21 mouse cellular contexts compared by ENCODE assay signal in the genomic region with DNA sequence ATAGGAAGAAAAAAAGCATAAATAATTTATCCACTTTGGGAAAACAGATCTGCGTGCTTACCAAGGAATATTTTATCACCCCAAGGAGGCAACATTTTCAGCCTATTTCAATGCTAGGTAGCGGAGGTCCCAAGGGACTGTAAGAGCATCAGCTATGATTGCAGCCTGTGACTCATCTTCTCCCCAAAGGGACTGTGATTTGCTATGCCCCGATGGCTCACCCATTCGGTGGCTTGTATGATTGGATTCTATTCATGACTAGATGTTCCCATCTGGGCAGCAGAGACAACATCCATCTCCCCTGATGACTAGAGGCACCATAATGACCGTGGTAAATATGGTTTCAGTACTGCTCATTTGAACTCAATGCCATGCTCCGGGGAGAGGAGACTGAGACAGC.
A peak's percentile ranks its signal among the peaks of the same experiment; 100 is the strongest.
DNase-seq lines count a peak whose midpoint lies in the region; ATAC-seq and TF ChIP-seq lines count a peak whose summit lies in the region.
"Had no signal": no experiment of that assay in that cellular context is flagged by ENCODE, and none has a peak within 500 bp of the region (broad histone marks: within the 10 kb centered on the region; RNA-seq: fewer than 3 reads in every experiment).

No protein-coding gene starts in this region.

- peak; percentile 5 for DNase-seq in hindbrain, postnatal 0 days (ENCODE audit: low spot score)
- peak; percentile 20 for DNase-seq in mesoderm, embryonic 11.5 days (ENCODE audit: low read depth, low spot score)
- DNase-seq: adrenal gland, postnatal 14 days; cerebellum, adult 18-20 months; cerebellum, adult 9-11 months; cerebellum, postnatal 36 days; forebrain, postnatal 0 days; gastrocnemius, postnatal 14 days; heart, adult 2 months had no signal

- no peak overlapping the region for H3ac ChIP-seq in C2C12 (ENCODE audit: control insufficient read depth, insufficient read length, low read depth)

- no peaks in the 10 kb centered on the region for H3K79me2 ChIP-seq in C2C12 (ENCODE audit: control insufficient read depth, insufficient read depth)

- no peak for ATAC-seq in hindbrain, postnatal 0 days
- ATAC-seq in hindbrain, embryonic 16.5 days = no peak
- peak; percentile 61; the same call in 1 of the 2 replicates for ATAC-seq in neural tube, embryonic 12.5 days (ENCODE audit: low FRiP score, low read depth)
- ATAC-seq in neural tube, embryonic 15.5 days (ENCODE audit: low FRiP score) = no peak
- ATAC-seq in megakaryocyte, adult 5-6 weeks (ENCODE audit: poor library complexity, severe bottlenecking) = no peak
- ATAC-seq: activated CD4-positive, CD25-positive, alpha-beta regulatory T cell, adult 4 months; forebrain, postnatal 0 days; inflammation-experienced regulatory T-cells, adult 6 months; intestine, postnatal 0 days; Patski had no signal

- TF ChIP-seq CTCF in hindbrain, postnatal 0 days (IDR thresholded peaks at IDR 0.05; ENCODE audit: low read depth) = no peak
- no peak for TF ChIP-seq CTCF in C2C12 (IDR thresholded peaks at IDR 0.05; ENCODE audit: control insufficient read depth, insufficient read depth, insufficient read length)

- no peaks in the 10 kb centered on the region for H3K27me3 ChIP-seq in hindbrain, postnatal 0 days (ENCODE audit: insufficient read depth, low read length)
- no peaks in the 10 kb centered on the region for H3K27me3 ChIP-seq in hindbrain, embryonic 16.5 days (replicated peaks; ENCODE audit: control insufficient read depth, insufficient read depth, low read length)
- H3K27me3 ChIP-seq in neural tube, embryonic 12.5 days (replicated peaks) = no peaks in the 10 kb centered on the region
- no peaks in the 10 kb centered on the region for H3K27me3 ChIP-seq in neural tube, embryonic 15.5 days (replicated peaks)
- H3K27me3 ChIP-seq in C2C12 (ENCODE audit: control insufficient read depth, insufficient read depth, insufficient read length) = no peaks in the 10 kb centered on the region
- H3K27me3 ChIP-seq: CH12.LX; heart, embryonic 12.5 days; hindbrain, embryonic 13.5 days; Patski had no signal

- H3K9me3 ChIP-seq in hindbrain, postnatal 0 days (ENCODE audit: low read length) = no peaks in the 10 kb centered on the region
- H3K9me3 ChIP-seq in hindbrain, embryonic 16.5 days (ENCODE audit: control insufficient read depth, low read length) = no peaks in the 10 kb centered on the region; the same call in 1 of the 2 replicates
- no peaks in the 10 kb centered on the region for H3K9me3 ChIP-seq in neural tube, embryonic 12.5 days
- H3K9me3 ChIP-seq in neural tube, embryonic 15.5 days (replicated peaks) = no peaks in the 10 kb centered on the region
- H3K9me3 ChIP-seq: heart, embryonic 12.5 days had no signal

- no peaks in the 10 kb centered on the region for H3K79me3 ChIP-seq in C2C12 (ENCODE audit: low read depth)

- no peak overlapping the region for H3K4me2 ChIP-seq in hindbrain, postnatal 0 days (ENCODE audit: low read depth, low read length)
- no peak overlapping the region for H3K4me2 ChIP-seq in hindbrain, embryonic 16.5 days (ENCODE audit: low read length)
- no peak overlapping the region for H3K4me2 ChIP-seq in neural tube, embryonic 12.5 days (replicated peaks)
- no peak overlapping the region for H3K4me2 ChIP-seq in neural tube, embryonic 15.5 days
- H3K4me2 ChIP-seq: heart, embryonic 12.5 days; hindbrain, embryonic 13.5 days had no signal

- no peaks in the 10 kb centered on the region for H3K4me1 ChIP-seq in hindbrain, postnatal 0 days (ENCODE audit: insufficient read depth, low read length)
- no peaks in the 10 kb centered on the region for H3K4me1 ChIP-seq in hindbrain, embryonic 16.5 days (ENCODE audit: control insufficient read depth, insufficient read depth, low read depth, low read length)
- no peaks in the 10 kb centered on the region for H3K4me1 ChIP-seq in neural tube, embryonic 12.5 days
- no peaks in the 10 kb centered on the region for H3K4me1 ChIP-seq in neural tube, embryonic 15.5 days
- H3K4me1 ChIP-seq: heart, embryonic 12.5 days; hindbrain, embryonic 13.5 days had no signal

- no peak overlapping the region for H3K27ac ChIP-seq in hindbrain, postnatal 0 days
- no peak overlapping the region for H3K27ac ChIP-seq in hindbrain, embryonic 16.5 days (ENCODE audit: low read depth, low read length)
- H3K27ac ChIP-seq in neural tube, embryonic 12.5 days = no peak overlapping the region
- H3K27ac ChIP-seq in neural tube, embryonic 15.5 days (replicated peaks) = no peak overlapping the region
- H3K27ac ChIP-seq: heart, adult 2 months; hindbrain, embryonic 13.5 days had no signal

- H3K9ac ChIP-seq in hindbrain, postnatal 0 days (replicated peaks; ENCODE audit: low read length) = no peak overlapping the region
- no peak overlapping the region for H3K9ac ChIP-seq in hindbrain, embryonic 16.5 days (ENCODE audit: low read depth, low read length)
- no peak overlapping the region for H3K9ac ChIP-seq in neural tube, embryonic 12.5 days
- H3K9ac ChIP-seq in neural tube, embryonic 15.5 days (replicated peaks) = no peak overlapping the region
- H3K9ac ChIP-seq: forebrain, postnatal 0 days; heart, embryonic 12.5 days; hindbrain, embryonic 13.5 days had no signal

- 64% methylated on average over 6 of the region's 6 CpGs for WGBS in hindbrain, postnatal 0 days
- WGBS in hindbrain, embryonic 16.5 days = 51% methylated on average over 6 of the region's 6 CpGs
- 66% methylated on average over 6 of the region's 6 CpGs for WGBS in neural tube, embryonic 12.5 days
- 37% methylated on average over 6 of the region's 6 CpGs for WGBS in neural tube, embryonic 15.5 days

- no peak overlapping the region for H3K4me3 ChIP-seq in hindbrain, postnatal 0 days (ENCODE audit: low read length)
- H3K4me3 ChIP-seq in hindbrain, embryonic 16.5 days (ENCODE audit: low read length) = no peak overlapping the region
- H3K4me3 ChIP-seq in neural tube, embryonic 12.5 days = no peak overlapping the region
- H3K4me3 ChIP-seq in neural tube, embryonic 15.5 days (replicated peaks) = no peak overlapping the region
- no peak overlapping the region for H3K4me3 ChIP-seq in C2C12 (ENCODE audit: insufficient read depth, poor library complexity, severe bottlenecking)
- H3K4me3 ChIP-seq: heart, adult 2 months; heart, embryonic 12.5 days; hindbrain, embryonic 13.5 days had no signal

- no peaks in the 10 kb centered on the region for H3K36me3 ChIP-seq in hindbrain, postnatal 0 days (ENCODE audit: insufficient read depth, low read length)
- H3K36me3 ChIP-seq in hindbrain, embryonic 16.5 days (ENCODE audit: control insufficient read depth, insufficient read depth, low read length) = no peaks in the 10 kb centered on the region
- H3K36me3 ChIP-seq in neural tube, embryonic 12.5 days = no peaks in the 10 kb centered on the region
- no peaks in the 10 kb centered on the region for H3K36me3 ChIP-seq in neural tube, embryonic 15.5 days
- no peaks in the 10 kb centered on the region for H3K36me3 ChIP-seq in C2C12 (ENCODE audit: control insufficient read depth, insufficient read depth)
- H3K36me3 ChIP-seq: heart, embryonic 12.5 days; hindbrain, embryonic 13.5 days had no signal

TF ChIP-seq in C2C12, 6 proteins besides CTCF, POLR2A, EP300 and RAD21:
- TF ChIP-seq CEBPB (IDR thresholded peaks at IDR 0.05; ENCODE audit: low read depth) (no peak), MAX (IDR thresholded peaks at IDR 0.05) (no peak), MYOD1 (IDR thresholded peaks at IDR 0.05; ENCODE audit: control insufficient read depth, insufficient read length, low read depth) (peak; percentile 19), USF1 (IDR thresholded peaks at IDR 0.05; ENCODE audit: low read depth) (no peak), FOSL1 (IDR thresholded peaks at IDR 0.05; ENCODE audit: insufficient read depth, low read length, poor library complexity, severe bottlenecking) (peak; percentile 6), MYOG (IDR thresholded peaks at IDR 0.05; ENCODE audit: control insufficient read depth, extremely low read depth, insufficient read length) (no peak)
